Mouse (Mus musculus) brain, embryonic 18.5 days (tissue): ENCODE measurements at regions not wholly inside any gene's neighbourhood (a gene's known extent, or its start where the extent isn't known, plus 50 kb on each side); places are given as distances from the start of the nearest gene placed in this dataset.

Experiments used
- DNase-seq: peaks from one replicate; pipeline ENCODE4 v3.0.0-alpha.2; 2012; ENCODE audit warnings: low read depth, low spot score

DNA sequence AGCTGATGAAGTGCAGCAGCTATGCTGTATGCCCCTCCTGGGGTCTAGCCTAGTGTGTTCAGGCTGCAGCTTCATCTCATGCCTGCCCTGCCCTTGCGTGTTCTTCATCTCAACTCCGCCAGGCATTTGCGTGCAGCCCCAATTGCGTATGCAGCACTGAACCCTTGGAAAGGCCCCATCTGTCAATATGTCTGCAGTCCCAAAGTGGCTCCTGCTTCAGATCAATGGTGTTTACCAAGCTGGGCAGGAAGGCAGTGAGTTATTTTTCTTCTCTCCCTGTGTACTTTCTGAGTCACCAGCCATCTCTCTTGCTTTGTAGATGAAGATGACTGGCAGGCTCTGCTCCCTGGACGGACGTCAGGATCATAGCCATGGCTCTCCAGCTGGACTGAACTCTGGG lies 264.5 kb downstream of the Matn1 start:
- no peak for DNase-seq

DNA sequence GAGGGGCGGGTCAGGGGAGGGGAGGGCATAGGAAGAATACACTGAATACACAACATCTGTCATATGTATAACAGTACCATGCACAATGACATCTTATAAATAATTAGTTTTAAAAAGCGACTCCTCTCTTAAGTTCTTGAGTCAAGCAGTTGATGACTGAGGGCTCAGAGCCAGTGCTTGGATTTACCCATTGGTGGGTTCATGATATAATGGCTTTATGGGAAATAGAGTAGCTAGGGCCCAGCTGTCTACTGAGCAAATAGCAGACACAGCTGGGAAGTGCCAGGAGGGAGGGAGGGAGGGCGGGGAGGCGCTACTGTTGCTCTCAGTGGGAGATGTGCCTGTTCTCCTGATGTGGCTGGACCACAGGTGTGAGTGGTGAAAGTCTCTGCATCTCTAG lies 268.5 kb downstream of the Matn1 start:
- no peak for DNase-seq

DNA sequence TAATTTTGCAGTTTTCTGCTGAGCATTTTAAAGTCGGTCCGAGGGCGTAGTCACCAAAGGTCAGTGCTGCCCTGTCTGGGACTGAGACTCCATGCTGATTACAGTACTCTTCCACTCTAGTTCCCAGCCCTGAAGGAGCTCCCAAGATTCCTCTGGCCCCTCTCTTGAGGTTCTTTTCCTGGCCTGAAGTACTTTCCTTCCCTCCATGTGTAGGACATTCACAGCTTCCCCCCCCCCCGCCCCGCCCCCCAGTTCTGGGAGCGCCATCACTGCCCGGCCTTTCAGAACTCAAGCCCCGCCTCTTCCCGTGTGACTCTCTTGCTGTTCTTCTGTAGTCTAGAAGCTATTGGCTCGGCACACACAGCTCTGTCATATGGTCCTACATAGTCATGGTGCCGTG lies 271.5 kb downstream of the Matn1 start:
- DNase-seq, result no peak

DNA sequence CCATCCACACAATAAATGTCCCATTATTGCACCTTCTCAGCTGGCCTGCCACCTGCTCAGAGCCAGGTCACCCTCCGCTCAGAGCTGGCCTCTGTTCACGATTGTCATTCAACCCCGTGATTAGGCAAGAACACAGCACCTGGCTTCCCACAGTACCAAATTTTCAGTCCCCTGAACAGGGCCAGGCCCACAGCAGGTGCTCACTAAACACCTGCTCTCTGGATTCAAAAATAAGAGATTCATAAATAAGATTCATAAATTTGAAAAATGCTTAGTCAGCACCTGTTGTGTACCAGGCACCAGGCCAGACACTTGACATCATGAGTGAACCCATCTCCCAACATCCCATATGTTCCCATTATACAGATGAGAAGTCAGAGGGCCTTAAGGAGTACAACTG lies 272.2 kb downstream of the Matn1 start:
- DNase-seq, result no peak

DNA sequence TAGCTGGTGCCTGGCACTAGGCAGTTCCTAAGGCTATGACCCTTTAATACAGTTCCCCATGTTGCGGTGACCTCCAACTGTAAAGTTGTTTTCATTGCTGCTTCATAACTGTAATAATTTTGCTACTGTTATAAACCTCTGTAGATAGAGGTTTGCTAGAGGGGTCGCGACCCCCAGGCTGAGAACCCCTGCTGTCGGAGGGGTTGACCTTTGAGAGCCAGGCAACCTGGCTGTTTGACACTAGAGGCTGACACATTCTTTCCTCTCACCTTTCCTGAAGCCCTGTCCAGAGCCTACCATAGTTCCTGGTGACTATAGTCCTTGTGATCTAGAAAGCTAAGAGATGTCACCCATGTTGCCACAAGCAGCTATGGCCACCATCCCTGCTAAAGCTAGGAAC lies 272.9 kb downstream of the Matn1 start:
- no peak for DNase-seq

DNA sequence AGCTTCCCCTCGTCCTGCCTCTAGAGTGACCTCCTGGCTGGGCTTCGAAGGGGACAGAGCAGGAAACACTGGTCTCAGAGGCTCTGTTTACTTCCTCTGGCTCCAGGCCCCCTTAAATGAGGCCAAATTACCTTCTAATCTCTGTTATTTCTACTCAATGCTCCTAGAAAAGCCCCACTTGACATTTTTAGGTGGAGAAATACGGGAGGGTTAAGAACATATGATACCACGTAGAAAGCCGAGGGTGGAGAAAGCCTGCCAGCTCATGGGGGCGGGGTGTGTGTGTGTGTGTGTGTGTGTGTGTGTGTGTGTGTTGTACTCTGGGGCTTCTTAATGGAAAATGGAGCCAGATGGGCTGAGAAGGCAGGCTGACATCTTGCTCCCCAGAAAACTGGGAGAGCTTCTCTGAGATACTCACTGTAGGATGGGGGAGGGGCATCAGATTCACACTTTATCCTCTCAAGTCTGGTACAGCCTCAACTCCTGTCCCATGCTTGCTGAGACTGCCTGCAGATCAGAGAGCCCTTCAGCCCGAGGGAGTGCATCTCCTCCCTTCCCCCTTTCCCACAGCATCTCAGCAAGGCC lies 273.5 kb downstream of the Matn1 start:
- DNase-seq, result no peak

DNA sequence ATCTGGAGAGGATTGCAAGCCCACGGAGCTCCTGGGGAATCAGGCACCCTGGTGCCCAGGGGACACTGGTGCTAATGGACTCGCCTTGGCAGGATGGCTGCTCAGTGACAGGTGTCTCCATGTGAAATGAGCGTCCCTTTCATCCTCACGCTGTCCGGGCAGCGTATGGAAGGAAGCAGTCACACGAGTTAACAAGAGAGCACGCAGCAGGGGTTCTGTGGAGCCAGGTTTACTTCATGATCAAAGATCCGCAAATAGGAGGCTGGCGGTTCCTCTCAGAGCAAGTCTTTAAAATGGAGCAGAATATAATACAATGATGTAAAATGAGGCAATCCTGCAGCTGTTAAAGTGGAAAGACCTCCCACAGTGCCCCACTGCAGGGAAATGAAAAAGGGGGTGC lies 276.8 kb downstream of the Matn1 start:
- DNase-seq, result no peak

DNA sequence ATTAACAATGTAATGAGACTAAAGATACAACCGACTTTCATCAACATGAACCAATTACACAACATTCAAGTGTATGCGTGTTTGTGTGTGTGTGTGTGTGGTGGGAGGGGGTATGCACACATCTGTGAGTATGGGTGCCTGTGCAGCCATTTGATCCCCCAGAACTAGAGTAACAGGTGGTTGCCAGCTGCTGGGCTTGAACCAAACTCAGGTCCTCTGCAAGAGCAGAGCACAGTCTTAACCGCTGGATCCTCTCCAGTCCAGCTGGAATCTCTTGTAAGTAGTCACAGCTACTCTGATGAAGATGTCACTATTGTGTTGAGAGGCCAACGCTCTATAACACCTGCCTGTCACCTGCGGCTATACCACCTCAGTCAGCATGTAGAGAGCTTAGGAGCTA lies 286.2 kb downstream of the Matn1 start:
- no peak for DNase-seq

DNA sequence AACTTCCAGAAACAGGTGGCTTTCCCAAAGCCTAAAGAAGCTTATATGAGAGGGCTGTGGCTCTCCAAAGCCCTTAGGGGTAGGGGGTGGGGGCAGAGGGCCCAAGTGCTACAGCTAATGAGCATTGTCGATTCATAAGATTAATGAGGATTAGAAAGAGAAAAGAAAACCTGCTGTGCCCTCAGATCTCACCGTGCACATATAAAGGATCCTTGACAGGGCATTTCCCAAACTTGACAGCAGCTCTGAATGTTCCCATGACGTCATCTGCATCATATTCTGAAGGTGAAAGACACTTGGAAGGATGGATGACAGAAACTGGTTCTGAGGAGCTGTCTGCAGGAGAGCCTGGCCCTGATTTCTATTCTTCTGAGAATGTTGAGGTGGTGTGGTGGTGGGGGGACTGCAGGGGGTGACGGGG lies 292.4 kb downstream of the Matn1 start:
- no peak for DNase-seq

DNA sequence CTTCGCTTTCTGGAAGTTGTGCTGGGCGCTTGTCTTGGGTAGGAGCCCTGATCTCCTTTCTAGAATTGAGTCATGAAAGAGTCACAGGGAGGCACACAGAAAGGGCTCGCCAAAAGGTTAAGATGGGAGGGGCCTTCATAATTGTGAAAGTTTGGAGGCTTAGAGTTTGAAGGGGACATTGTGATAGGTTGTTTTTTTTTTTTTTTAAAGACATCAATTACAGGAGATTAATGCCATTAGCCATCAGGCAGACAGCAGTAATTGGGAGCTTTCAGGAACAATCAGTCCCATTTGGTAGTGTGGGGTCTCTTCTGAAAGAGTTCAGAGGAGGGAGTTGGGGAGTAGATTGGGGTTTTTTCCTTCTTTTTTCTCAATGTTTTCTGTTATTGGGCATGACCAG lies 294.4 kb downstream of the Matn1 start:
- DNase-seq, result no peak

DNA sequence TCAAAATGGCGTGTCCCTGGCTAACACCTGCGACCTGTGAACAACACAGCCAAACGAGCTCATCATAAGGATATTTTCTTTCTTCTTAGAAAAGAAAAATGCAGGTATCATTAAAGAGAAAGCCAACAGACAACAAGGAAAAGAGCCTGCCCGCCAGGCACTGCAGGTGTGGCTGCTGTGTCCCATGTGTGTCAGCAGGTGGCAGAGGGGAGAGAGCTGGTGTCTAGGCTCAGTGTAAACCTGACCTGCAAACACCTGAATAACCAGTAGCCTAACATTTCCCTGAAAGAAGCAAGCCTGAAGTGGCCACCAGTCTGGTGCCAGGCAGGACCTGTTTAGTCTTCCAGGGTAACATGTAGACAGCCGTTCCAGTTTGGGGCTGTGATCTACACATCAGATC lies 294.9 kb downstream of the Matn1 start:
- no peak for DNase-seq

DNA sequence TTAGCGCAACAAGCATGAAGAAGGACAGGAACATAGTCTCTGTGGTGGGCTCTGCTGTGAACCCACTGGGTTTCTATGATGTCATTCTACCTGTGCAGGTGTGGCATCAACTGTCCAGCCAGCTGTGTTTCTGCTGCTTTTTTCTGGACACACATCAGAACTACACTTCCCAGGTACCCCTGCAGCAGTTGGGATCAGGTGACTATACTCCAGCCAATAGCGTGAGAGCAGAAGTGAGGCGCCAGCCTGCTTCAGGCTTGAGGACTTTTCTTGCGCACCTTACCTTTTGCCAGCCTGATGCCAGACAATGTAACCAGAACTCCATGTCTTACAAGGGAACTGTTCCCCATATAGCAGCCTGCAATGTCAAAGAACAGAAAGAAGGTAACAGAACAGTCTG lies 296.3 kb downstream of the Matn1 start:
- DNase-seq, result no peak

DNA sequence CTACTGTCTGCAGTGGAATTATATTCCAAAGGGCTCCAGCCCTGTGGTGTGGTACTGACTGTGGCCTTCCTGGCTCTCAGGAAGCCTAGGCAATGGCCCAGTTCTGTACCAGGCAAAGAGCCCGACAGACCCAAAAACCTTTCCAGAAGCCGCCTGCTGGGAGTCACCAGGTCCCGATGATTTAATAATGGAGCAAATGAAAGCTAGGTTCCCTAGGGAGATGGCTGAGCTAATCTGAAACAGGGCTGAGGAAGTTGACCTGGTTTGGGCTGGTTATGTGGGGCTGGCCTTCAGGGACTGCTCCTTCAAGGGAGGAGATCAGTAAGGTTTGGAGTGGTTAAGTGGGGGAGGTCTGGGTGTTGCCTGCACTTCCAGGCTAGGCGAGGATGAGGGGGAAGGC lies 298.1 kb downstream of the Matn1 start:
- no peak for DNase-seq

DNA sequence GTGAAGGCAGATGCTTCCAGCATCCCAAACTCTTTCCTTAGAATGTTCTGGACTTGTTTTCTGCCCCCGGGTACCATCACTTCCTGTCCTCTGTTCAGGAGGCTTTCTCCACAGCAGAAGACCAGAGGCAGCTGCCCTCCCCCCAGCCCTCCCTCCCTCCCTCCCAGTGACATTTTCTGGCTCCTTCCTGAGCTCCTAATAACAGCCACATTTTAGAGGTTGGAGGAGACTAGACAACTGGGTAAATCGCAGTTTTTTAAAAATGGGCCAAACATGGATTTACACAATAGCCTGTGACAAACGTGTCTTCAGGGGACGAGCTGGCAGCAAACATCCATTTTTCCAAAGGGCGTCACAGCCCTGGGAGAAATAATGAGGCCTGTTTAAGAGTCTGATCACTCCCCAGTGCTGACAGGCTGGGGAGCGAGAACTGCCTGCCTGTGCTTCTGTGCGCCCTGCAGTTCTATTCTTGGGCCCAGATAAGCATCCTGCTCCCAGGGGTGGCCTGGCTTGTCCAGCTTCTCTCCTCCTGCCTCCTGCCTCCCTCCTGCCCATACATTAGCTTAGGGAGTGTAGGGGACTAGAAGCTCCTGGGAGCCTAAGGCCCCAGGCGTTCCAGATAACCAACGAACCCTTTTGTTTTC lies 299.7 kb downstream of the Matn1 start:
- no peak for DNase-seq

DNA sequence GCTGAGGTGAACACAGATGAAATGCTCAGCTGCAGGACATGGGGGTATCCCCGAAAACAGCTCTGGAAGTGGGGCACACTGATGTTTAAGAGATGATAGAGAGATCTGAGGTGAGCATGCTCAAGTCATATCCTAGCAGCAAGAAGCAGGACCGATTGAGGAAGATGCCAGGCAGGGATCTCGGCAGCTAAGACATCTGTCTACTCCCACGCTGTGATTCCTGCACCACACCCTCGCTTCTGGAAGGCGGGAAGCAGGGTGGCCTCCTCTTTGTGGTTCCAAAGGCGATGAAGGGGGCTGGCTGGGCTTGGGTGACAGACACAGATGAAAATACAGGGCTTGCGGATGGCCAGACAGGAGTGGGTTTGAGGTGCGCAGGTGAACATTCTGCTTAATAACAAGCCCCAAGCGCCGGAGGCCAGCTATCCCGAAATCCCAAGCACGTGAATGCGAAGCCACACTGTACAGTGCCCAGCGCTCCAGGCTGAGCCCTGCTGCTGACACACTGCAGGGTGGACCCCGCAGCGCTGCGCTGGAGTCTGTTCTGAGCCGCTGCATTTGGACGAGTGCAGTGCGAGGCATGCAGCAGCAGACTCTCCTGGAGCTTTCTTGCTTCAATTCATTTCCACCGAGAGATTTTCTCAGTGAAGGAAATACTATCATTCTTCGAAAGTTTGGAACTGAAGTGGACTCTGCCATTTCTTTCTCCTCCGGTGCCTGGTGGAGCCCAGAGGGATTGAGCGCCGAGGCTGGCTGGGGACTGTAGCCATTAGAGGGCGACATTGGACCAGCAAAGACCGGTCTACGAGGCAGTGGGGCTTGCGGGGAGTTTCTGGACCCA lies 308.6 kb downstream of the Matn1 start:
- DNase-seq, result peak; percentile 64

DNA sequence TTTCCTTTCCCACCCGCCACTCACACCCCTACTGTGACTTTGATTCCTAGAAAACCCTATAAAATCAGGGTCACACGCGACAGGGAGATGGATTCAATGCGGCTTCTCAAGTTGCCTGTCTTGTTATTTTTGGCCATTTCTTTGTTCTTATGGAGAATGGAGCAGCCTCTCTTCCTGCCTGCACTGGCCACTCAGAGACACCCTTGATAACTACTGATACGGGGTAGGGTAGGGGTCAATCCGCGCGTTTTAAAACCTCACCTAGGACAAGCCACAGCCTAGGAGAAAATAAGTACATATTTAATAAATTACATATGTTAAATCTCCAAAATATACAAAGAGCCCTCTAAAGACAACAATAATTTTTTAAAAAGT lies 309.2 kb downstream of the Matn1 start:
- DNase-seq, result no peak

DNA sequence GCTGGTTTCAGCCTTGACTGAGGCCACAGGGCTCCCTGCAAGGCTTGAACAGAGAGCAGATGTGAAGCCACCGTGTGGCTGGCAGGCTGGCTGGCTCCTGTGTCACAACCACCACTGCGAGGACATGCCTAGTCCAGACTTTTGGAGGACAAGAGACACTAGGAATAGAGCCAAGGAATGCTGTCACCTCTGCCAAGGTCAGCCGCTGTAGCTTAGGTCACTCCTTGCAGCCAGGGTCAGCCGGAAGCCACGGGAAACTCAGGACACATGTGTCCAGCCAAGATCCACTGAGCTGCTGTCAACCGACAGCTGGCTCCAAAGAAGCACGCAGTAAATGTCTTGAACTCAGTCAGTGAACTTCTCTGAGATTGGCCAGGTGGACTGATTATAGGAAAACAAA lies 310.1 kb downstream of the Matn1 start:
- DNase-seq, result no peak

DNA sequence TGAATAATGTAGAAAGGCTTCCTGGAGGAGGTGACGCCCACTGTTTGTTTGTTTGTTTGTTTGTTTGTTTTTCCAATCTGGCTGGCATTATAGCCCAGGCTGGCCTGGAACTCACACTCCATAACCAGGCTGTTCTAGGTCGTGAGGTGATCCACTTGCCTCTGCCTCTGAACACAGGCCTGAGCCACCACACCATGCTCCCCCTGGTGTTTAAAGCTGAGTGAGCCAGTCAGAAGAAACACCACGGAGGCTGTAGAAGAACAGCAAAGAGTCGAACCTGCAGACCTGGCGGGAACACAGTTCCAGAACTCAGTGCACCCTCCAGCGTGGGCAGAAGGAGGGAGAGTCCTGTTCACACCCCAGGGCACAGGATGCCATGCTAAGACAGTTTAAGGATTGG lies 310.5 kb downstream of the Matn1 start:
- DNase-seq, result no peak

DNA sequence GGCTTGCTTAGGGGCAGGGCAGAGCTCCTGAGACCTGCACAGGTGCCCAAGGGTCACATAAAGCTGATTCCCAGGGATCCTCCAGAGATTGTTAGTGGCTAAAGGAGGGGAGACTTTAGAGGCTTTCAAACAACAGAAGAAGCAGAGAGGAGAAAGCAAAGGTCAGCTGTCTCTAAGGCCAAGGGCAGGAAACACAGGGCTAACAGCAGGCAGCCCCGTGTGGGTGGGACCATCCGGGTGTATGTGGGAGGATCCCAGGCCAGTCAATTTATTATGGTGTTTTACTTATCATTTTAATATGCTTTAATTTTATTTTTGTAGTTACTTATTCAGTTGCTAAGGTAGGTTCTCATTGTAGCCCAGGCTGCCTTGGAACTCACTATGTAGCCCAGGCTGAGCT lies 317.1 kb downstream of the Matn1 start:
- no peak for DNase-seq

DNA sequence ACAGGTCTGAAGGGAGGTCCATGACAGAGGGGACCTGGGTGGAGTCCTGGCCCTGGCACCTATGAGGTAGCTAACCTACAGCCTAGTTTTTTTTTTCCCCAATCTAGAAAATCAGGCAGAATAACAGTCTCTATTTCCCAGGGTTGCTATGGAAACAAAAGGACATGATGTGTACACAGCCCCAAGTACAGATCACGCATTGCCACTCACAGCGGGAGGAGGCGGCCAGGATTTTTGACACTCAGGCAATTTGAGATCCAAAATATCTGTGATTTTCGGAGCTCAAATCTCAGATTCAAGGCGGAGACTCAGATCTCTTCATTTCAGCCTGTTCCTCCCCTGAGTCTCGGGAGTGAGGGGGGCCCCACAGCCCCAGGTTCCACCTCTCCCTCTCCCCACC lies 318.7 kb downstream of the Matn1 start:
- no peak for DNase-seq

DNA sequence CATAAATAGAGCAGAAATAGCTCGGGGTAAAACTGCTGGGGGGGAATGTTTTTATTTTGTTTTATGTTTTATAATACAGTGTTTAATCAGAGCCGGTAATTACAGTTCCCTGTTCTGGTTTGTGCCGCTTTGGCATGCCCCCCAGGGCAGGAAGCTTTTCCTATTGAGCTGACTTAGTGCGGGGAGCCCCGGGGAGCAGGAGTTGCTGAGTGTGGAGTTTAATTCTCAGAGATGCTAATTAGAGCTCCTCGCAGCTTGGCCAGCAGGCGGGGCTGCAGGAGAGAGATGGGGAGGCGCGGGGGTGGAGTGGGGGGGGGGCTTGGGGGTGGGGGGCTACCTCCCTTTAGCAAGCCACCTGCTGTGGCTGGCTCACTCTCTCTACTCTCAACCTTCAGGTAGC lies 322.6 kb downstream of the Matn1 start:
- DNase-seq, result no peak

DNA sequence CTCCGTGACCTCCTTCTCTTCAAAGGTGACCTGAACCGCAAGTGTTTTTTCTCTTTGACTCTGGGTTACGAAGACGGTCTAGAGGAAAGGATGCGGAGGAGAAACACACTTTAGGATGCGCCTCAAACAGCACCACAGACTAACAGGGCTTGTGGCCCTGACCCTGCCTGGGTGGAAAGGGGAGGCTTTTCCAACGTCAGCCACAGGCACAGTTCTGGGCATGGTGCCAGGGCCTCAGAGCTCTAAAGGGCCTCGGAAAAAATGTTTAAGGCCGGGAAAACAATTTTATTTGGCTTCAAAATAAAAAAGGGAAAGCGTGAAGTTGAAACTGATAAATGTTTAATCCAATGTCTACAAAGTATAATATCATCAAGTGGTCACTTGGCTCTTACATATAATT lies 323.6 kb downstream of the Matn1 start:
- DNase-seq, result no peak

DNA sequence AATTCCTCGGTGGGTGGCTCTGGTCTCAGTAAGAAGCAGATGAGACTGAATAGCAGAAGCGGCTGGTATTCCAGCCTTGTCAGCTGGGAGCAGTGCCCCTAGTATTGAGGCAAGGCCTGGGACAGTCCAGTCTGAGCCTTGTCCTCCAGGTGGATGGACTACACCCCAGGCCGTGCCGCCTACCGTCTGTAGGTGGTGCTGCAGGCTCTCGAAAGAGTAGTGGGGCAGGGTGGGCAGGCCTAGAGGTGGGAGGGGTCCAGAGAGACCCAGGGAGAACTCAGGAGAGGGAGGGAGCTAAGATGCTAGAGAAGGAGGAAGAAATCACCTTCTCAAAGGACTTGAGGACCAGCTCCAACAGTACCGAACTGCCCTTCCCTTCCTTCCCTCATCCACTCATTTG lies 326.0 kb downstream of the Matn1 start:
- DNase-seq, result no peak
